Mouse (Mus musculus): ENCODE results near the gene Cuedc1.

GRCm38 (mm10) chr11:88171876-88172442 is 74.1 kb downstream of the Cuedc1 start:
- TF ChIP-seq POLR2A (IDR thresholded peaks at IDR 0.05; ENCODE audit: borderline replicate concordance, extremely low read depth, insufficient read depth, insufficient read length, poor library complexity, severe bottlenecking) = no peak
- TF ChIP-seq CTCF (IDR thresholded peaks at IDR 0.05; ENCODE audit: borderline replicate concordance, extremely low read depth, insufficient read depth, insufficient read length) = no peak

All from brain, embryonic 14.5 days (tissue).